Mouse (Mus musculus): ENCODE data around the gene Cenpm. TPM values are rescaled to one million over a fixed set of nuclear protein-coding genes. Genes with fewer than 3 reads are reported as not detected.
A peak's percentile ranks its signal among the peaks of the same experiment; 100 is the strongest.

Cenpm gene
- total and polyA plus RNA-seq, 2 experiments from 2014 or later: 10.2 to 17.9 TPM

DNA sequence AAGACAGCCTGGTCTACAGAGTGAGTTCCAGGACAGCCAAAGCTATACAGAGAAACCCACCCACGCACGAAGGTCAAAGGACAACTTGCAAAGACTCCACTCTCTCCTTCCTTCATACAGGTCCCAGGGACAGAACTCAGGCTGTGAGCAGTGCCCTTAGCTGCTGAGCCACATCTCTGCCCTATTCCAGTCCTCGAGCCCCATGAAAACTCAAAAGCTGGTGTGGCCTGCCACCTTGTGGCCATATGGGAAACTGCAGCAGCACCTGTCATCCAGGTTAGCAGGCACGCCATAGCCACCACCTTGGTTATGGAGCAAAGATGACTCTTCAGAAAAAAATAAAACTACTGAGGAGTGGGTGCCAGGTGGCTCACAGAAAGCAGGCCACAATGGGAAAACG is 8.0 kb downstream of the Cenpm start:
- 17% methylated on average over 5 of the region's 5 CpGs for WGBS

DNA sequence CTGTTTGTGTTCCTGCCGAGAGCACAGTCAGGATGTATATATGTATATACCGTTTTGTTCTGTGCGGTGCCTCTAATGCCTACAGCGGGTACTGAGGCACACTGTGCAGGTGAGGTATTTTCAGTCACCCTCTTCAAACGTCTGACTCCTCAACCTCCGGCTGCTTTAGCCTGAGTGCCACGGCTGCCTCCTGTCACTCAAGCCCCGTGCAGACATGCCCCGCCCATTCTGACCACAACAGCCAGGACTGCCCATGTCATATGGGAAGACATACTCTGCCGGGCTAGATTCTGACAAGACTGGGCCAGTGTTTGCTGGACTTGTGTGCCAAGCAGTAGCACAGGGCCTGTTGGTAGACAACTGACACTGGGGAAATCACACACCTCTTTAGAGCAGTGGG is 8.9 kb downstream of the Cenpm start:
- ATAC-seq (ENCODE audit: low FRiP score) (no peak), DNase-seq (ENCODE audit: low spot score) (no peak)
- 75% methylated on average over 10 of the region's 10 CpGs for WGBS
- H3K4me1 ChIP-seq (ENCODE audit: insufficient read depth, low read length): no peaks in the 10 kb centered on the region
- H3K27me3 ChIP-seq (ENCODE audit: insufficient read depth, low read length): no peaks in the 10 kb centered on the region
- no peak overlapping the region for H3K9ac ChIP-seq (replicated peaks; ENCODE audit: low read length, poor library complexity, severe bottlenecking)
- no peaks in the 10 kb centered on the region for H3K36me3 ChIP-seq (ENCODE audit: insufficient read depth, low read length)
- no peak for TF ChIP-seq CTCF (IDR thresholded peaks at IDR 0.05)
- H3K4me3 ChIP-seq (ENCODE audit: low read depth, low read length): no peak overlapping the region
- no peaks in the 10 kb centered on the region for H3K9me3 ChIP-seq (ENCODE audit: low read length)
- no peak overlapping the region for H3K4me2 ChIP-seq (ENCODE audit: low read depth, low read length, poor library complexity, severe bottlenecking)
- H3K27ac ChIP-seq (ENCODE audit: low read depth, low read length): no peak overlapping the region

More for the DNA sequence above, 8.0 kb downstream of the Cenpm start:
- no peak overlapping the region for H3K9ac ChIP-seq (replicated peaks; ENCODE audit: low read length, poor library complexity, severe bottlenecking)
- no peaks in the 10 kb centered on the region for H3K36me3 ChIP-seq (ENCODE audit: insufficient read depth, low read length)
- H3K4me3 ChIP-seq (ENCODE audit: low read depth, low read length): no peak overlapping the region
- H3K27me3 ChIP-seq (ENCODE audit: insufficient read depth, low read length): no peaks in the 10 kb centered on the region
- peak; percentile 99 for TF ChIP-seq CTCF (IDR thresholded peaks at IDR 0.05)
- ATAC-seq (ENCODE audit: low FRiP score): peak; percentile 71; the same call in 1 of the 2 replicates
- DNase-seq (ENCODE audit: low spot score): peak; percentile 82
- H3K9me3 ChIP-seq (ENCODE audit: low read length): no peaks in the 10 kb centered on the region
- H3K4me1 ChIP-seq (ENCODE audit: insufficient read depth, low read length): no peaks in the 10 kb centered on the region
- H3K4me2 ChIP-seq (ENCODE audit: low read depth, low read length, poor library complexity, severe bottlenecking): no peak overlapping the region
- no peak overlapping the region for H3K27ac ChIP-seq (ENCODE audit: low read depth, low read length)

DNA sequence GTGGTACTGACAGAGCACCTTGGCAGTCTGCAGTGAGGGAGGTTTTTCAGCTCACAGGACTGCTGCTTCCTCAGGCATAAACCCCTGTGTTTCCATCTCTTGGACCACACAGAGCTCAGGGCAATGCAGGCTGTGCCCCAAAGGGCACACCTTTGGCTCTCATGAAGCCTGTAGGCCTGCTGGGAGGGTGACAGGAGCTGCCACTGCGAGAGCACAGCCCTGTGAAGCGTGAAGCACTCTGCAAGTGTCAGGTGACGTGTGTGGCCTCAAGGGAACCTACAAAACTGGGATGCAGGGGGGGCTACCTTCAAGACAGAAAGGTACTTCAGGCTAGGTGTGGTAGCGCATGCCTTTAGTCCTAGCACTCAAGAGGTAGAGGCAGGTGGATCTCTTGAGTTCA is 11.9 kb downstream of the Cenpm start:
- no peaks in the 10 kb centered on the region for H3K4me1 ChIP-seq (ENCODE audit: insufficient read depth, low read length)
- H3K36me3 ChIP-seq (ENCODE audit: insufficient read depth, low read length): no peaks in the 10 kb centered on the region
- H3K27me3 ChIP-seq (ENCODE audit: insufficient read depth, low read length): no peaks in the 10 kb centered on the region
- no peak overlapping the region for H3K4me2 ChIP-seq (ENCODE audit: low read depth, low read length, poor library complexity, severe bottlenecking)
- TF ChIP-seq CTCF (IDR thresholded peaks at IDR 0.05): no peak
- H3K27ac ChIP-seq (ENCODE audit: low read depth, low read length): no peak overlapping the region
- ATAC-seq (ENCODE audit: low FRiP score) (no peak), DNase-seq (ENCODE audit: low spot score) (no peak)
- 76% methylated on average over 4 of the region's 4 CpGs for whole genome bisulfite sequencing
- no peak overlapping the region for H3K9ac ChIP-seq (replicated peaks; ENCODE audit: low read length, poor library complexity, severe bottlenecking)
- H3K4me3 ChIP-seq (ENCODE audit: low read depth, low read length): no peak overlapping the region
- H3K9me3 ChIP-seq (ENCODE audit: low read length): no peaks in the 10 kb centered on the region

DNA sequence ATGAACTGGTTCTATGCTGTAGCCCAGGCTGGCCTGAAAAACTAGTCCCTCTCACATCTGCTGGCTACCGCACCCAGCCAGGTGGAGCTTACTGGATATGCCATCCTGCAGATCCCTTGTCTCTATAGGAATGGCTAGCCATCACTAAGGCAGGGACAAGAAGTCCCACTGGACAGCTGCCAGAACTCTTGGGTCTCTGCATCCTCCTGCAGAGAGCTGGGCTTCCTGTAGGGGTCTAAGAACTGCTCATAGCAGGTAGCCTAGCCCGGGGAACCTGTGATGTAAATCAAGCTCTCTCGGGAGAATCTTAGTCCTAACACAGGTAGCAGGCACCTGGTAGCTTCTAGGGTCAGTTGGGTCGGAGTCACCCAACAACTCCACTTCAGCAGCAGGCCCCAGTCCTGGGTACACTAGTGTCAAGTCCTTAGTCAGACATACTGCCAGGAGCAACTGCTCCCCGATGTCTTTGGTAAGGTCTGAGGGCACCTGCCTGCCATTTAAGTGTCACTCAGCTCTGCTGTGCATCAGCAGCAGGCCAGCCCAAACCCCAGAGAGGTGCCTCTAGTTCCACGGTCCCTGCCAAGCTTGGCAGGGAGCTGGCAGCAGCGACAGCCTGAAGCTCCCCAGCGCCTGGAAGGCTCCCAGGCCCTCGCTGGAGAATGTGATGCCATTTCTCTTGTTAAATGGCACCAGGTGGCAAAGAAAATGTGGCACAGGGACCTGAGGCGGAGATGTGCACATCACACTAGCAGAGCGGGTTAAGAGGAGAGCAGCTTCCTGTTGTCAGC is 12.8 kb downstream of the Cenpm start:
- WGBS: 65% methylated on average over 11 of the region's 11 CpGs
- DNase-seq (ENCODE audit: low spot score): peak; percentile 65
- no peak overlapping the region for H3K27ac ChIP-seq (ENCODE audit: low read depth, low read length)
- no peaks in the 10 kb centered on the region for H3K27me3 ChIP-seq (ENCODE audit: insufficient read depth, low read length)
- no peak for TF ChIP-seq CTCF (IDR thresholded peaks at IDR 0.05)
- no peak overlapping the region for H3K9ac ChIP-seq (replicated peaks; ENCODE audit: low read length, poor library complexity, severe bottlenecking)
- no peaks in the 10 kb centered on the region for H3K36me3 ChIP-seq (ENCODE audit: insufficient read depth, low read length)
- H3K9me3 ChIP-seq (ENCODE audit: low read length): no peaks in the 10 kb centered on the region
- no peak overlapping the region for H3K4me3 ChIP-seq (ENCODE audit: low read depth, low read length)
- H3K4me2 ChIP-seq (ENCODE audit: low read depth, low read length, poor library complexity, severe bottlenecking): no peak overlapping the region
- ATAC-seq (ENCODE audit: low FRiP score): no peak
- no peaks in the 10 kb centered on the region for H3K4me1 ChIP-seq (ENCODE audit: insufficient read depth, low read length)

DNA sequence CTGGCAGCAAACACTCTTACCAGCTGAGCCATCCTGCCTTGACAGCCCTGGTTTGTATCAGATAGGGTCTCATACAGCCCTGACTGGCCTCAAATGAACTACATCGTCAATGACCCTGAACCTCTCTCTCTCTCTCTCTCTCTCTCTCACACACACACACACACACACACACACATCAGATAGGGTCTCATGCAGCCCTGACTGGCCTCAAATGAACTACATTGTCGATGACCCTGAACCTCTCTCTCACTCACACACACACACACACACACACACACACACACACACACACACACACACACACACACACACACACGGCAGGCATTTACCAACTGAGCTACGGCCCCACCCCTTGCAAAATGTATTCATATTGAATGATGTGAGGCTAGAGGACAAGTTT is 13.4 kb downstream of the Cenpm start:
- DNase-seq (ENCODE audit: low spot score) (no peak), ATAC-seq (ENCODE audit: low FRiP score) (no peak)
- Histone ChIP-seq H3K9me3 (ENCODE audit: low read length) (no peaks in the 10 kb centered on the region), H3K9ac (replicated peaks; ENCODE audit: low read length, poor library complexity, severe bottlenecking) (no peak overlapping the region), H3K27ac (ENCODE audit: low read depth, low read length) (no peak overlapping the region), H3K4me3 (ENCODE audit: low read depth, low read length) (no peak overlapping the region), H3K27me3 (ENCODE audit: insufficient read depth, low read length) (no peaks in the 10 kb centered on the region), H3K36me3 (ENCODE audit: insufficient read depth, low read length) (no peaks in the 10 kb centered on the region), H3K4me1 (ENCODE audit: insufficient read depth, low read length) (no peaks in the 10 kb centered on the region), H3K4me2 (ENCODE audit: low read depth, low read length, poor library complexity, severe bottlenecking) (no peak overlapping the region)
- 72% methylated on average over 4 of the region's 4 CpGs for WGBS
- TF ChIP-seq CTCF (IDR thresholded peaks at IDR 0.05): no peak

DNA sequence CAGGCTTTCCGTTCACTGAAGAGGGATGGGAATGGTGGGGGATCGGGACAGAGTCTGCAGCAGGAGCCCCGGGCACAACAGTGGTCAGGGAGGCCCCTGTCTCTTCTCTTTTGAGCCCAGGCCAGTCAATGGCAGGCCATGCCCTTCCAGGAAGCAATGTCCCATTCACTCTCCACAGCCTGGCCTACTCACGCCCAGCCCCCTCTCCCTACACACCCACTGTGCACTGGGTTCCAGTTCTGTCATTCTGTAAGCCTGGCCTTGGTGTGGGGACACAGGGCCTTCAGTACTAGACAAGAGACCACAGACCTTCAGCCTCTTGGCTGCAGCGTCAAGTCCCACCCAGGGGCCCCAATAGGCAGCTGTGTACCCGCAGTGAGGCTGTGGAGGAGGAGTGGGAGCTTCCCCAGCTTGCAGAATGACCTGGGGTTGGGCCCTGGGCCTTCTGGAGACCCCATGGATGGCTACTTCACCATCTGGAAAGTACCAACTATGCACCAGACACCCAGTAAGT is 14.4 kb downstream of the Cenpm start:
- H3K27ac ChIP-seq (ENCODE audit: low read depth, low read length): no peak overlapping the region
- no peaks in the 10 kb centered on the region for H3K4me1 ChIP-seq (ENCODE audit: insufficient read depth, low read length)
- H3K4me3 ChIP-seq (ENCODE audit: low read depth, low read length): no peak overlapping the region
- WGBS: 74% methylated on average over 6 of the region's 6 CpGs
- no peak overlapping the region for H3K9ac ChIP-seq (replicated peaks; ENCODE audit: low read length, poor library complexity, severe bottlenecking)
- TF ChIP-seq CTCF (IDR thresholded peaks at IDR 0.05): no peak
- H3K4me2 ChIP-seq (ENCODE audit: low read depth, low read length, poor library complexity, severe bottlenecking): no peak overlapping the region
- no peak for DNase-seq (ENCODE audit: low spot score)
- no peaks in the 10 kb centered on the region for H3K27me3 ChIP-seq (ENCODE audit: insufficient read depth, low read length)
- H3K36me3 ChIP-seq (ENCODE audit: insufficient read depth, low read length): no peaks in the 10 kb centered on the region
- ATAC-seq (ENCODE audit: low FRiP score): no peak
- no peaks in the 10 kb centered on the region for H3K9me3 ChIP-seq (ENCODE audit: low read length)
